Mouse (Mus musculus): ENCODE measurements at regions not wholly inside any gene's neighbourhood (a gene's known extent, or its start where the extent isn't known, plus 50 kb on each side); places are given as distances from the start of the nearest gene placed in this dataset.

DNA sequence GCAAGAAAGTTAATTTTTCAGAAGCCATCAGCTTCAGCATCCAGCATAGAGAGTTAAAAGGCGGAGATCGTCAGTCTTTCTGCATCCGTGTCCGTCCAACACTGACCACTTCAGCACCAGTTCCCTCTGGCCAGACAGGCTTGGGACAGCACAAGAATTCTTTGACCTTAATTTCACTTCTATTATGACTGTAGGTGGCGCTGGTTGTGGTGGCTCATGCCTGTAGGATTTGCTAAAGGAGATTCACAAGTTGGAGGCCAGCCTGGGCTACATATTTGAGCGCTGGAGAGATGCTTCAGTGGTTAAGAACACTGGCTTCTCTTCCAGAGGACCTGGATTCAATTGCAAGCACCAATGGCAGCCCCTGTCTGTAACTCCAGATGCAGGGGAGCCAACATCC is 66.0 kb downstream of the Amer2 start:
- 52% methylated on average over 6 of the region's 6 CpGs for WGBS

DNA sequence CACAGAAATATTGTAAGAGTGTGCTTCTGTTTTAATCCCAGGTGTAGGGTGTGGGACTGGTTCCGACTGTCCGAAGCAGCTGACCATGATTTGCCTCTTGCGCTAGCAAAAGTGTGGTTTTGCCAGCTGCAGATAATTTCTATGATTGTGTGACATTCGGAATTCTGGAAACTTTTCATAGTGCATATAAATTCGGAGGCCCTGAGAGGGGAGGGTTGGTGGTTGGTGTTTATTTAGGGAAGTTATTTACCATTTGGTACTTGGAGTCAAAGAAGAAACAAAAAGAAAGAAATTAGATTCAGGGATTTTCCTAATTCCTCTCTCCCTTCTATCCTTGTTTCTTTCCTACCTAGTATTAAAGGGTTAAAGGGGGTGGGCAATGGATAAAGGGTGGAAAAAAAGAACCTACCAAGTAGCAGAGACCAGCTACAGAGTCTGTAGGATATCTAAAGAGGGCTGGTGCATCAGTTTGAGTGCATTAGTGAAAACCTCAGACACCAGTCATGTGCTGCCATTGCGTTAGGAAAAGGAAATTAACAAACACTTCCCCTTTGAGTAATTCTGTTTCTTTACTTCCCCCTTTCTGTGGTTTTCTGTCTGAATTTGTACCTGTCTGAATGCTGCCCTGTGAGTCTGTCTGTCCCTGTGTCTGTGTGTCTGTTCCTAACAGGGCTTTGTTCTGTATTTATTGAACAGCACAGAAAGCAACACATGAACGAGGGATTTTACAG is 70.9 kb downstream of the Amer2 start:
- Histone ChIP-seq H3K9ac (no peak overlapping the region), H3K27me3 (no peaks in the 10 kb centered on the region), H3K4me2 (replicated peaks) (no peak overlapping the region), H3K36me3 (no peaks in the 10 kb centered on the region), H3K9me3 (replicated peaks) (no peaks in the 10 kb centered on the region), H3K4me1 (peaks cover 10% of the 10 kb centered on the region; the same call in 1 of the 2 replicates), H3K4me3 (replicated peaks) (no peak overlapping the region), H3K27ac (replicated peaks) (0 out of 2 replicates have a peak overlapping the region, but pooled peaks have one; percentile 7)
- ATAC-seq (ENCODE audit: insufficient number of reproducible peaks, low FRiP score, low TSS enrichment, low read depth) = no peak
- 42% methylated on average over 7 of the region's 7 CpGs for WGBS

More for the DNA sequence above, 66.0 kb downstream of the Amer2 start:
- Histone ChIP-seq H3K4me1 (peaks cover 7% of the 10 kb centered on the region; the same call in 1 of the 2 replicates), H3K27me3 (no peaks in the 10 kb centered on the region), H3K9ac (no peak overlapping the region), H3K4me3 (replicated peaks) (no peak overlapping the region), H3K4me2 (replicated peaks) (no peak overlapping the region), H3K36me3 (no peaks in the 10 kb centered on the region), H3K27ac (replicated peaks) (no peak overlapping the region), H3K9me3 (replicated peaks) (no peaks in the 10 kb centered on the region)
- ATAC-seq (ENCODE audit: insufficient number of reproducible peaks, low FRiP score, low TSS enrichment, low read depth) = no peak

DNA sequence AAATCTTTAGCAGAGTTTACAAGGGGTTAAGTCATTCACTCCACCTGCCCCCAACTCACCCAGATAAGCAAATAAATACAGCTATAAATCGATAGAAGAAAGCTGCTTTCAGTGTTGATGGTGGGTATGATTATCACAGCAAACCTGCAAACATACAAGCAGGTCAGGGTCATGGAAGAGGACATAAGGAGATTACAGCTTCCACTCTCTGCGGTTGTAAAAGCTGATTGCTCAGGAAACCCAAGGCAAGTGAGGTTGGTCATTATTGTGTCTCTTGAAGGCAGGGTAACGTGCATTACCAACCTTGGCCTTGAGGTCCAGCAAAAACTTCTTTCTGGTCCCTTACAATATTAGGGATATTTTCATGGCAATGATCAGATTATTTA is 71.5 kb downstream of the Amer2 start:
- ATAC-seq (ENCODE audit: insufficient number of reproducible peaks, low FRiP score, low TSS enrichment, low read depth) = no peak
- Histone ChIP-seq H3K36me3 (no peaks in the 10 kb centered on the region), H3K4me3 (replicated peaks) (no peak overlapping the region), H3K9ac (no peak overlapping the region), H3K4me2 (replicated peaks) (no peak overlapping the region), H3K27me3 (no peaks in the 10 kb centered on the region), H3K9me3 (replicated peaks) (no peaks in the 10 kb centered on the region), H3K4me1 (peaks cover 10% of the 10 kb centered on the region; the same call in 1 of the 2 replicates), H3K27ac (replicated peaks) (0 out of 2 replicates have a peak overlapping the region, but pooled peaks have one; percentile 7)
- WGBS = 67% methylated on average over 3 of the region's 3 CpGs

DNA sequence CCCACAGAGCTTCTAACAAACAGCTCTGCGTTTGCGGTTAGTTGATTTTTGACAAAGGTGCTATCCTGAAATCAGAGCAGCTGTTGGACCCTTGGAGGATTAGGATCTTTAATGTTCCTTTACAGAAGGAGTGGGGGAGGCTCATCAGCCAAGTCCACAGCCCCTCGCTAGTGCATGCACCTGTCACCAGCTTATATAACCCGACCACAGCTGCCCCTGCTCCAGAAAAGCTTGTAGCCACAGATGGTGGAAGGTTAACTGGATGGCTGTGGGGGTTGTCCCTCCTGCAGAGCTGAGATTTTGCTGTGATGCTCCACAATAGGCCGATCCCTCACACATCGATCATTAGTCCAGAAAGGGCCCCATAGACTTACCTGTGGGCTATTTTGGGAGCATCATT is 73.0 kb downstream of the Amer2 start:
- ATAC-seq (ENCODE audit: insufficient number of reproducible peaks, low FRiP score, low TSS enrichment, low read depth) = no peak
- WGBS = 81% methylated on average over 6 of the region's 6 CpGs
- Histone ChIP-seq H3K4me3 (replicated peaks) (no peak overlapping the region), H3K27me3 (no peaks in the 10 kb centered on the region), H3K9ac (no peak overlapping the region), H3K36me3 (no peaks in the 10 kb centered on the region), H3K4me1 (peaks cover 10% of the 10 kb centered on the region; the same call in 1 of the 2 replicates), H3K4me2 (replicated peaks) (no peak overlapping the region), H3K27ac (replicated peaks) (no peak overlapping the region), H3K9me3 (replicated peaks) (no peaks in the 10 kb centered on the region)

DNA sequence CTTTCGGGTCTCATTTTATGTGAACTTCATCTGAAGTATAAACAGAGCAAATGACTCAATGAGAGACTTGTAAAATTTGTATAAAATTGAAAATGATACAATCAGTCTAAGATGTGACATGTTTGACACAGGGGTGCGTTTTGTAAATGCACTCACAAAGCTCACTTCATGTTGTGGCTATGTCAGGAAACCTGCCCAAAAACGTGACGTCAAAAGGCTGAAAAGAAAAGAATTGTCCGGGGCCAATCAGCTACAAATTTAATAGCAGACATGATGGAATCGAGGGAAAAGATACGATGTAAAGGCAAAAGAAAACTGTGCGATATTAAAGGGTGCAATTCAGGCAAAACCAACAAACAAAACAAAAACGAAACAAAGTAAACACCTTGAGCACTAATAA is 78.2 kb downstream of the Amer2 start:
- Histone ChIP-seq H3K9ac (no peak overlapping the region), H3K36me3 (no peaks in the 10 kb centered on the region), H3K27ac (replicated peaks) (no peak overlapping the region), H3K9me3 (replicated peaks) (no peaks in the 10 kb centered on the region), H3K4me2 (replicated peaks) (no peak overlapping the region), H3K27me3 (no peaks in the 10 kb centered on the region), H3K4me3 (replicated peaks) (no peak overlapping the region), H3K4me1 (no peaks in the 10 kb centered on the region)
- ATAC-seq (ENCODE audit: insufficient number of reproducible peaks, low FRiP score, low TSS enrichment, low read depth) = no peak
- WGBS = 87% methylated on average over 9 of the region's 9 CpGs

DNA sequence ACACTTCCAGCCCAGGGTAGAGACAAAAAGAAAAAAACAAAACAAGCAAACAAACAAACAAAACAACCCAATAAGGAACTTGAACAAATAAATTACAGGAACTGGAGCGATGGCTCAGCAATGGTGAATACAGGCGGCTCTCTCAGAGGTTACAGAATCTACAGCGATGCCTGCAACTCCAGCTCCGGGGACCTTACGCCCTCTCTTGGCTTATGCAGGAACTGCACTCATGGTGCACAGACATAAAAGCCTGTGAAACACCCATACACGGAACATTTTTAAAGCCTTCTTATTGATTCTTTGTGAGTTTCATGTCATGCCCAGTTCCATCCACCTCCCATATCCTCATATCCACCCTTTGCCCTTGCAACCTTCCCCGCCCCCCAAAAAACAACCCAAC is 78.6 kb downstream of the Amer2 start:
- no peaks in the 10 kb centered on the region for H3K9me3 ChIP-seq (replicated peaks)
- H3K36me3 ChIP-seq = no peaks in the 10 kb centered on the region
- H3K4me1 ChIP-seq = no peaks in the 10 kb centered on the region
- no peaks in the 10 kb centered on the region for H3K27me3 ChIP-seq
- no peak overlapping the region for H3K27ac ChIP-seq (replicated peaks)
- no peak overlapping the region for H3K9ac ChIP-seq
- no peak for ATAC-seq (ENCODE audit: insufficient number of reproducible peaks, low FRiP score, low TSS enrichment, low read depth)
- no peak overlapping the region for H3K4me3 ChIP-seq (replicated peaks)
- 85% methylated on average over 7 of the region's 7 CpGs for WGBS
- H3K4me2 ChIP-seq (replicated peaks) = no peak overlapping the region

DNA sequence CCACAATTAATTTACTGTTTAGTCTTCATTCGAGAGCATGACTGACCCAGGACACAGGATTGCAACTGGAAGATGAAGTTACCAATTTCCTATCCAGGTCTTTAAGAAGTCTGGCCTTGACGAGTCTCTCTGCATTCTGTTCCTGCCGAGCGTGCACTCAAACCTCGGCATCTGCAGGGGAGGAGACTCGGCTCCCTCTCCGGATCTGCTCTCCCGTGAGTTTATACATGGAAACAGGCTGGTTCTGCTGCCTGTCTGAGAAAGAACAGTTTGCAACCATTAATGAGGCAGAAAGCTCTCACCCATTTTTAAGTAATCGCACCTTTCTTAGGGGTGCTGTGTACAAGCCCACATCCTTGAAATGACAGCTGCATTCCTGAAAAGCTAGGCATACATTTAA is 83.7 kb downstream of the Amer2 start:
- Histone ChIP-seq H3K9ac (no peak overlapping the region), H3K27ac (replicated peaks) (no peak overlapping the region), H3K4me1 (no peaks in the 10 kb centered on the region), H3K9me3 (replicated peaks) (no peaks in the 10 kb centered on the region), H3K4me3 (replicated peaks) (no peak overlapping the region), H3K27me3 (no peaks in the 10 kb centered on the region), H3K36me3 (no peaks in the 10 kb centered on the region), H3K4me2 (replicated peaks) (no peak overlapping the region)
- 34% methylated on average over 9 of the region's 9 CpGs for WGBS
- no peak for ATAC-seq (ENCODE audit: insufficient number of reproducible peaks, low FRiP score, low TSS enrichment, low read depth)

DNA sequence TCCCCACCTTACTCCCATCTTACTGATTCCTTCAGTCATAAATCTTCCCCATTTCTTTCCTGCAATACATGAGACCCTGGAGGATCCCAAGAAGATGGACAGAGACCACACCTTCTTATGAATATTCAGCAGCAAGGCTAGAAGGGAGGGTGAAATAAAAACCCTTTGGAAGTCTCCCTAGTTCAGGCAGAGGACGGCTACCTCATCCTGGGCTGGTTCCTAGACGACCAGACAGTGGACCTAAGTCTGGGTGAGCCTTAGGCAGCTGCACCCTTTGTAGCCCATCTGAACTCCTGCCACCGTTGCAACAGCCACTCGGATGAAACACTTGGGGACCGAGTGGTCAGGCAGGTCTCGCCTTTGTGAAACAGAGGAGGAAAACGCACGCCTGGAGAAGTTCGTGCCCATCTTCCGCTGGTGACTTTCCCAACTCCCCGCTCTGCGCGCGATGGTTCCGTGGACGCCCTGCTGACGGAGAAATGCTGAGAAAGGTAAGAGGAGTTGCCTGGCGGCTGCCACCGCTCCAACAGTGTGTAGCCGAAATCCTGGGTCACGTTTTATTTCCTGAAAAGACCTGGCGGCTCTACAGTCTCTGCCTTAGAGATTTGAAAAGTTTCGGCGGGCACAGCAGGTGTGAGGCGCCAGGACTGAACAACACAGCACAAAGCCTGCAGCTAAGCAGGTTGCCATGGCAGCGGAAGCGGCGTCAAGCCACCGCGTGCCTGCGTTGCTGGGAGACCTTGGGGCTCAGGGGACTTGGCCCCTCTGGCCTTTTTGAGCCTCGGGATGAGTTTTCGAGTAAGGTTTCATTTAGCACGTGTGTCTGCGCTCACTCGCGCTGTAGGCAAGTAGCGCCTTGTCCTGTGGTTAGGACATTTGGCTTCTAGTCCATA is 112.2 kb downstream of the Amer2 start:
- under 1% methylated on average over 38 of the region's 38 CpGs for WGBS
- no peak overlapping the region; the same call in 1 of the 2 replicates for H3K27ac ChIP-seq (replicated peaks)
- H3K27me3 ChIP-seq = peaks cover 7% of the 10 kb centered on the region; the same call in 1 of the 2 replicates
- no peak overlapping the region for H3K9ac ChIP-seq
- H3K36me3 ChIP-seq = no peaks in the 10 kb centered on the region
- ATAC-seq (ENCODE audit: insufficient number of reproducible peaks, low FRiP score, low TSS enrichment, low read depth) = peak; percentile 84
- H3K4me1 ChIP-seq = peaks cover 16% of the 10 kb centered on the region
- no peaks in the 10 kb centered on the region for H3K9me3 ChIP-seq (replicated peaks)
- peak overlapping the region; percentile 42 for H3K4me3 ChIP-seq (replicated peaks)
- H3K4me2 ChIP-seq (replicated peaks) = peak overlapping the region; percentile 88

DNA sequence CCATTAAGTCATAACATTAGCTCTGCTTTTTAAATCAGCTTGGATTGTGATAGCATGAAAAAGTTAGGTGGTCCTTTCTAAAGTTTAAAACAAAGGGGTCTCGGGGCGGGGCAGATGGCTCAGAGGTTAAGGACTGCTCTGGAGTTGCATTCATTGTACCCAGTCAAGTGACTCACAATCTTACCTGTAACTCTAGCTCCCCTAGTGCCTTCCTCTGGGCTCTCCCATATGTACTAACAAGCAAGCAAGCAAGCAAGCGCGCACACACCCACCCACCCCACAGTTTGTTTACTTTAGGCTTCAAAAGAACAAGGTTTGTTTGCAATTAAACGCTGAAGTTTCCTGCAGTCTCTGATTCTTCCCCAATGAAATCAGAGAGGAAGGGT is 112.8 kb downstream of the Amer2 start:
- WGBS = 3% methylated on average over 5 of the region's 5 CpGs
- Histone ChIP-seq H3K4me3 (replicated peaks) (peak overlapping the region; percentile 42), H3K4me2 (replicated peaks) (peak overlapping the region; percentile 88), H3K36me3 (no peaks in the 10 kb centered on the region), H3K9me3 (replicated peaks) (no peaks in the 10 kb centered on the region), H3K4me1 (peaks cover 16% of the 10 kb centered on the region), H3K9ac (no peak overlapping the region), H3K27me3 (peaks cover 7% of the 10 kb centered on the region; the same call in 1 of the 2 replicates), H3K27ac (replicated peaks) (no peak overlapping the region)
- ATAC-seq (ENCODE audit: insufficient number of reproducible peaks, low FRiP score, low TSS enrichment, low read depth) = peak; percentile 70; the same call in 1 of the 2 replicates

DNA sequence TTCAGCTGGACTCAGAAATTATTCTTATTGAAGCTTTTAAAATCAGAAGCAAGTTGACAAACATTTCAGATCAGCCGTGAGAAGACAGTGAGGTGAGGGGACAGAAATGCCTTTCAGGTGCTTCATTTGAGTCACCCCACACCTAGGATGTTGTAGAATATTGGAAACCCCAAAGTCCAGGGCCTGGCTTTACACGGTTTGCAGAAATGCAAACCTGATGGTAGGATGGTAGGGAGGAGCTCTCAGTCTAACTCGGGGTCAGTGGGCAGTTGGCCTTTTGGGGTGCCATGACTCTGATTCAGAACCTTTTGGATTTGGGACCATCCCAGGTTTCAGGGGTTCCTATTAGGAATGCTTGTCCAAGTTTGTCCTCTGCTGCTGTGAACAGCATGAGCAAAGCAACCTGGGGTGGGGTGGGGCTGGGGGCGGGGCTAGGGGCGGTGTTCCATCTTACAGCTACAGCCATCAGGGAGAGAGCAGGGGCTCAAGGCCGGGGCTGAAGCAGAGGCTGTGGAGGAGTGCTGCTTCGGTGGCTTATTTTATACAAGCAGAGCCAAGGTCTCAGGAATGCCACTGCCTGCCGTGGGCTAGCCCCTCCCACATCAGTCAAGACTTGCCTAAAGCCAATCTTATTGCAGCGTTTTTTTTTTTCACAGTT is 113.3 kb downstream of the Amer2 start:
- Histone ChIP-seq H3K27me3 (peaks cover 7% of the 10 kb centered on the region; the same call in 1 of the 2 replicates), H3K27ac (replicated peaks) (no peak overlapping the region), H3K4me2 (replicated peaks) (peak overlapping the region; percentile 88), H3K9me3 (replicated peaks) (no peaks in the 10 kb centered on the region), H3K9ac (no peak overlapping the region), H3K36me3 (no peaks in the 10 kb centered on the region), H3K4me1 (peaks cover 16% of the 10 kb centered on the region), H3K4me3 (replicated peaks) (peak overlapping the region; percentile 7; the same call in 1 of the 2 replicates)
- 2% methylated on average over 9 of the region's 9 CpGs for WGBS
- 0 out of 2 replicates have a peak, but pooled peaks have one; percentile 16 for ATAC-seq (ENCODE audit: insufficient number of reproducible peaks, low FRiP score, low TSS enrichment, low read depth)

DNA sequence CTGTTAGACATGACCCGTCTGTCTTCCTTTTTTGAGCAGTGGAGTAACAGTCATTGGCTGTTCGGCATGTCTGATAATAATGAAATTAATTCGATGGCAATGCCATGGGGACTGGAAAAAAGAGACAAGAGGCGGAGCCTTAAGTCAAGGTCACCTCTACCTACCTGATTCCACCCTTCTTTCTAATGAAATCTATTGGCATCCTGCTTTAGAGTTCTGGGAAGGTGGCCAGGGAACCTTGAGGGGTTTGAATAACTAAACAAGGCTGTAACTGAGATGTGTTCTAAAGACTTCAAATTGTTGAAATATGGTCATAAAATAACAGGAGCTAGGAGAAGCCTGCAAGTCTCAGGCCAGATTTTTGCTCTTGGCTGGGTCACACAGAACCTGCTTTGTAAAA is 116.1 kb downstream of the Amer2 start:
- Histone ChIP-seq H3K9me3 (replicated peaks) (no peaks in the 10 kb centered on the region), H3K27ac (replicated peaks) (no peak overlapping the region), H3K4me2 (replicated peaks) (no peak overlapping the region), H3K27me3 (peaks cover 7% of the 10 kb centered on the region; the same call in 1 of the 2 replicates), H3K4me1 (peaks cover 16% of the 10 kb centered on the region), H3K36me3 (no peaks in the 10 kb centered on the region), H3K9ac (no peak overlapping the region), H3K4me3 (replicated peaks) (no peak overlapping the region)
- WGBS = 76% methylated on average over 4 of the region's 4 CpGs
- ATAC-seq (ENCODE audit: insufficient number of reproducible peaks, low FRiP score, low TSS enrichment, low read depth) = no peak
